Mouse (Mus musculus): ENCODE results near the gene Irf8. TPM values are rescaled to one million over a fixed set of nuclear protein-coding genes. Genes with fewer than 3 reads are reported as not detected.

The Irf8 gene
- total RNA-seq, 4 experiments from 2014 or later: 8.9 to 12.0 (median 10.7) TPM

- DNase-seq (ENCODE audit: low spot score in 2 of 2): peak in 1 of 2 experiments; percentile 52
Observed at GRCm38 (mm10) chr8:120747286-120747685, 11.1 kb downstream of the Irf8 start.

DNA sequence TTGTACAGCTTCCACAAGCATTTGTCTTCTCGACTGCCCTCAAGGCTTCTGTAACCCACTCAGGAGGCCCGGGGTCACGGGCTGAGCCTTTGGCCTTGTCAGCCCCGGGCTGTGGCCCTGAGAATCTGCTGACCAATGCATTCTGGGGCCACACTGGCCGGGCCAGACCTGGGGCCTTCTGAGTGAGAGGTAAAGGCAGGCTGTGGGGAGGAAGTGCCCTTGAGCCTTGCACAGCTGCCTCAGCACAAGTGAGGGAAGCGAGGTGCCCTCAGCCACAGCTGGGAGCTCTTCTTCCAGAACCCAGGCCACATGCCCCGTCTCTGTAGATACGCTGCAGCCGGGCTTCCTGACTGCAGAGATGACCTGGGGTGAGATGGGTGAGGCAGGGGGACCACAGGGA, 14.5 kb downstream of the Irf8 start:
- no peak for DNase-seq (ENCODE audit: low spot score in 2 of 2)

- no peak for DNase-seq (ENCODE audit: low spot score in 2 of 2)
Observed at GRCm38 (mm10) chr8:120751226-120752081, 15.3 kb downstream of the Irf8 start.

DNA sequence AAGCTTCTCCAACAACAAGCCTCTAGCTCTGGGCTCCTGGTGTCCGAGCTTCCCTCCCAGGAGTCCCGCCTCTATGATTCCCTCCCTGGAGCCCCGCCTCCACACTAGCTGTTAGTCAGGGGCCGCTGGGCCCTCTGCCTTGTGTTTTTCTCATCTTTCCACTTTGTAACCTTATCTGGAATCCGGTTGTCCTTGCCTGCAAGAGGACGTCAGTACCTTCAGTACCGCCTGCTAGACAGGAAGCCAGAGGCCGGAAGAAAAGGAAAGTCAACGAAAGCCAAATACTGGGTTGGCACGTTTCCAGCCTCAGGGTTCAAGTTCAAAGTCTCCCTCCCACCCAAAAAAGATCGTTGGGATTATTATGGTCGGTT, 15.9 kb downstream of the Irf8 start:
- DNase-seq (ENCODE audit: low spot score in 2 of 2): peak; percentile 69 to 74

DNA sequence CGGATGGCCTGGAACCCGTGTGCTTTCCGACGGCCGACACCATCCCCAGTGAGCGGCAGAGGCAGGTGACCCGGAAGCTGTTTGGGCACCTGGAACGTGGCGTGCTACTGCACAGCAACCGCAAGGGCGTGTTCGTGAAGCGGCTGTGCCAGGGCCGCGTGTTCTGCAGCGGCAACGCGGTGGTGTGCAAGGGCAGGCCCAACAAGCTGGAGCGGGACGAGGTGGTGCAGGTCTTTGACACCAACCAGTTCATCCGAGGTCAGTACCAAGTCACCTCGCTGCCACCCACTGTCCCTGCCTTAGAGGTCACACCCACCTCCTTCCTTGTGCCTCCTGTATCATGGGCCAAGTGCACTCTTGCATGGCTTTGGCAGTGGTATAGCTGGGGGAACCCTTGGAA, 17.3 kb downstream of the Irf8 start:
- DNase-seq (ENCODE audit: low spot score in 2 of 2): no peak

DNA sequence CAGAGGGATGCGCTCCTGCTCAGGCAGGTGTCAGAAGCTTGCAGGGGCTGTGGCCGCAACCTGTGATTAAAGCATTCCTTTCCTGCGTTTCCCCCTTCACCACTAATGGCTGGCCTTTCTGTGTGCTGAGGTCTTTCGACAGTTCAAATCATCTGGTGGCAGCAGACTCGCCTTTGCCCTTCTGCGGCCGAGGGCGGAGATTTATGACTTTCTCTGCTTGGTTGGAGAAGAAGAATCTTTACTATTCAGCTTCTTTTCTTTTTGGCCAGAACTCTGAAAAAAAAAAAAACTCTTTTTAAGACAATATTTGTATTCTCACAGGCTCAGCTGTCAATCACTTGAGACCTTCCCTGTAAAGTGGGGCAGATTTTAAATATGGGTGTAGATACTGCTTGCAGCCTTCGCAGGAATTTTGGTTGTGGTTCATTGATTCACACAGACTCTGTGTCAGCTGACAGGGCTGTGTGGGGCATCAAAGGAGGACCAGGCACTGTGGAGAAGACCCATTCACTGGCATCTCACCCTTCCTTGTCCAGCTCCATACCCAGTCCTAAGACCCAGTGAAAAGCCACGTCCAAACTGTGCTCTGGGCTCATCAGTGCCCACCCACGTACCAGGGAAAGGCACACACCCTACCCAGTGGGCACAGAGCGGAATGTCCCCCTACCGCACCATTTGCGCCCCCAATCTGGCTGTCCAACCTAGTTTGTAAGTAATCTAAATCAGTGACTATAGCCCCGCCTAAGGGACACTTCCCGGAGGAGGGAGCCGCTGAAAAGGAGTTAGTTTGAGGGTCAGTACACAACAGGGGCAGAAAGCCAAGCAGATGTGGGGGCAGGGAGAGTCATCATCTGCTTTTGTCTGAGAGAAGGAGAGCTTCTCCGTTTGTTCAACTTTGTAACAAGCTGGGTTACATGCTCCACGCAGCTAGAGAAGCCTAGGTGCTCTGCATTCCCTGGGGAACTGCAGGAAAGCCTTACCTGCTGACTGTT, 19.4 kb downstream of the Irf8 start:
- no peak for DNase-seq (ENCODE audit: low spot score in 2 of 2)

GRCm38 (mm10) chr8:120758005-120758404, 21.8 kb downstream of the Irf8 start:
- no peak for DNase-seq (ENCODE audit: low spot score in 2 of 2)

DNA sequence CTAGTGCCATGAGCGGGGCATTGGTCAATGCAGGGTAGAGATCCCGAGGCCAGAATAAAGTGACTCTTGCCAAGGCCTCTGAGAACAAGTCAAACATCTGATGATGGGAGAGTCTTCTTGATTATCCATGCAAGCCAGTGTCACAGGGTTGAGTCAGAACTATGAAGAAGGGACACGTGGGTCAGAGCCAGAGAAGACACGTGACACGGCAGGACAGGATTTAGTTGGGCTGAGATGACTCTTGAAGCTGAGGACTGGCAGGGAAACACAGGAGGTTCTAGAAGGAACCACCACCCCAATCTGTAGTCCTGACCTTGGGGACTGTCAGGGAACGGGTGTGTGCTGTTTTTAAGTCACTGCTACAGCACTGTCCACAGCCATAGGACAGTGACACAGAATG, 23.7 kb downstream of the Irf8 start:
- DNase-seq (ENCODE audit: low spot score in 2 of 2): no peak

DNA sequence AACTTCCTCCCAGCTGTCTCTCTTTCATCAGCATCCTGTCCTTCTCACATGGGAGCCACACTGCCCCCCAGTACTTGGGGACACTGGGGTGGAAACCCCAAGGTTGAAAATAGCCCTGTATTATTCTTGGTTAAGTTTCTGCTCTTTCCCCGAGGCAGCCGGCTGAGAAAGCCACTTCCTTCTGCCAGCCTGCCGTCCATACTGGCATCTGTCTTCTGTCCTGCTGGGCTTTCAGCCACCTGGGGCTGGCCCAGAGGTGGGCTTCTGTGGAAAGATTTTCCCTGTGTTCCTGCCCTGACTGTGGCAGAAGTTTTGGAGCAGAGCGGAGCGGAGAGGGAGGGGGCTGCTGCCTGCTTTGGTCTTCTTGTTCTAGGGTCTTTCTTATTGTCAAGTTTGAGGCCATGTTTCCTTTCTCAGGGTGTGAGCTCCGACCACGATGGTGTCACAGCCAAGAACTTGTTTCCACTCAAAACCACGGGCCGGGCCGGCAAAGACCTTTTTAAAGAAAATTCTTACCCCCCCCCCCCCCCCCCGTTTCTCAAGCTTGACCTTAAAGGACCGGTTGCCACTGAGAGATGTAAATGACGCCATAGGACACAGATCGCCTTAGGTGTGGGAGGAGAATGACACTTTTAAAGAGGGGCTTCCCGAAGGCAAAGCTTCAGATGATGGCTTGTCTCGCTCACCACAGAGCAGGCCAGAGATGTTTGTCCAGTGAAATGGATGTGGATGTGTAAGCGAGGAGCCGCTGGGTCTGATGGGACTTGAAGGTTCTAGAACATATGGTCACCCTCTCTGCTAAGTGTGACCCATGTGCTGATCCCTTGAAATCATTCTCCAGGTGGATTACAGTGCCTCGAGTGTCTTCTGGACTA, 24.4 kb downstream of the Irf8 start:
- DNase-seq (ENCODE audit: low spot score in 2 of 2): no peak

- no peak for DNase-seq (ENCODE audit: low spot score in 2 of 2)
Observed at GRCm38 (mm10) chr8:120763267-120763666, 27.1 kb downstream of the Irf8 start.

GRCm38 (mm10) chr8:120764638-120765037, 28.5 kb downstream of the Irf8 start:
- no peak for DNase-seq (ENCODE audit: low spot score in 2 of 2)

- DNase-seq (ENCODE audit: low spot score in 2 of 2): no peak
Observed at GRCm38 (mm10) chr8:120766622-120767021, 30.5 kb downstream of the Irf8 start.

- peak; percentile 45 to 60 for DNase-seq (ENCODE audit: low spot score in 2 of 2)
Observed at GRCm38 (mm10) chr8:120768454-120769218, 32.5 kb downstream of the Irf8 start.

GRCm38 (mm10) chr8:120777184-120777583, 41.0 kb downstream of the Irf8 start:
- no peak for DNase-seq (ENCODE audit: low spot score in 2 of 2)

GRCm38 (mm10) chr8:120777732-120778131, 41.6 kb downstream of the Irf8 start:
- DNase-seq (ENCODE audit: low spot score in 2 of 2): no peak

DNA sequence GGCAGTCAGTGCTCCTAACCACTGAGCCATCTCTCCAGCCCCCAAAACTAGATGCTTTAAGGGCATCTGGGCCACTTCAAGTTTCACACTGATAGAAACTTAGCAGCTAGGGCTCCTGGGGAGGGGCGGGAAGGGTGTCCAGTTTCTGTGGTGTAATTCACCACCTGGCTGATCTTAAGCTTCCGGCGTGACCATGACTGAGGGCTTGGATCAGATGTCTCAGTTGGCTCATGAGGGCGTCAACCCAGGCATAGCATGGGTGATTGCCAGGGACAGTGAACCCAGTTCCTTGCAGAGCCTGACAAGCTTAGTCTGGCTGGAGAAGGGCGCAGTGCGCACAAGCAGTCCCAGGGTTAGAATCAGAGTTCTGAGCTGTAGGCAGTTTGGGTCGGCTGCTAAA, 42.9 kb downstream of the Irf8 start:
- DNase-seq (ENCODE audit: low spot score in 2 of 2): peak; percentile 62 to 75

DNA sequence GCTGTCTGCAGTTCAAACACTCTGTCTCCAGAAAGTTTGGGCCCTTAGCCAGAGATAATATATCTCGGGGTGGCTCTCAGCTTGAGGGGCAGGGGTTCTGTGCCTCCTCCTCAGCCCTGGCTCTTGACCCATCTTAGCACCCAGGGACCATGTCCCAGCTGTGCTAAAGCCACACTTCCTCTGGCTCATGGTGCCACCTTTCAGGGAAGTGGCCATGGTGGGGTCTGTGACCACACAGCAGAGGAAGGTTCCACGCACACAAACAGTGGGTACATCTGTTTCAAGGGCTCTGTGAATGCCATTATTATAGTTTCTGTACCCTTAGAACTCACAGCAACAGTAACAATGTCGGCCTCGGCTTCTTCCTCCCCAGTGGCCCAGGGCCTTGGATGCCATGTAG, 47.6 kb downstream of the Irf8 start:
- no peak for DNase-seq (ENCODE audit: low spot score in 2 of 2)

DNA sequence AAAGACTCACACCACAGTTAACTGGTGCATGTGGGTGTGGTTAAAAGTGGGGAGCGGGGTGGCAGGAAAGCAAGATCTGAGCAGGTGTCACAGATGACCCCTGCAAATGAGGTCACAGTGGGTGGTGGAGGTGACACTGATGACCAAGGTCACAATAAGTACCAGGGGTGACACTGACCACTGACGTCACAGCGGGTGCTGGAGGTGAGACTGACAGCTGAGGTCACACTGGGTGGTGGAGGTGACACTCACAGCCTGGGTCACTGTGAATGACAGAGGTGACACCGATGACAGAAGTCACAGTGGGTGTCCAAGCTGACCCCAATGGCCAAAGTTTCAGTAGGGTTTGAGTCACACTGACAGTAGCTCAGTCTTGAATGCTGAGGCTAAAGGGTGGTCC, 50.6 kb downstream of the Irf8 start:
- DNase-seq (ENCODE audit: low spot score in 2 of 2): no peak

GRCm38 (mm10) chr8:120787631-120788030, 51.5 kb downstream of the Irf8 start:
- no peak for DNase-seq (ENCODE audit: low spot score in 2 of 2)

- DNase-seq (ENCODE audit: low spot score in 2 of 2): no peak
Observed at GRCm38 (mm10) chr8:120792710-120793109, 56.6 kb downstream of the Irf8 start.
